Mouse (Mus musculus): ENCODE measurements around the gene Gpr87. TPM values are rescaled to one million over a fixed set of nuclear protein-coding genes. Genes with fewer than 3 reads are reported as not detected.

Gpr87 gene
- total and polyA plus RNA-seq, 3 experiments: not detected

DNA sequence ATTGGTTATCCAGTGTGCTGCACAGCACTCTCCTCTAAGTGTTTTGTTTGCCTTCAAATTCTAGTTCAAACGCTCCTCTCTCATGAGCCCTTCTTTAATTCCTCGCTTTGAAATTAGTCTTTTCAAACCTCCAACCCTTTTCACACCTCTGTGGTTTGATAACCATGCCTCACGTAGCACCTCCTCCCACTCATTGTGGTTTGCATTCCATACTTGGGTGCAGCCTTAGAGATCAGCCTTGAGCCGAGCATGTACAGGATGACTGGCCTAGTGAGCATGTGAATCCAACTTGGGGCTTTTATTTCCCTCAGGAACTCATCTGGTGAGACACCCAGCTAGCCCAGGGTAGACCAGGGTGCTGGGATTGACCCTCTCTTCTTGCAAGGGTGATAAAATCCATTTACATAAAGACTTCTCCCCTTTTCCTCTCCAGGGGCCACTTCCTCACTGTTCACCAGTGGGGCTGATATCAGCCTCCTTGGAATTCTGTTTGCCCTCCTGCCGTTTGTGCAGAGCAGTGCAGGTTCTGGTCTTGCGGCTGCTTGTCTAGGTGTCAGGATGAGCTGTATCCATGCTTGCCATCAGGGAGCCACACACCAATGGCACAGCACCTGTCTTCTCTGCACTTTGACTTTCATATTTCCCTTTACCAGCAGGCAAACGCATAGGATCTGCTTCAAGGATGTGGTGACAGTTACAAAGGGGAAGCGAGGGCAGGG is 9.1 kb upstream of the Gpr87 start:
- no peaks in the 10 kb centered on the region for H3K27me3 ChIP-seq (ENCODE audit: control insufficient read depth, insufficient read depth, low read length)
- no peak for DNase-seq
- no peak for TF ChIP-seq POLR2A (IDR thresholded peaks at IDR 0.05; ENCODE audit: insufficient read depth, low read depth, low read length)
- no peak for TF ChIP-seq EP300 (IDR thresholded peaks at IDR 0.05; ENCODE audit: insufficient read depth, low read depth, low read length)
- TF ChIP-seq CTCF (IDR thresholded peaks at IDR 0.05): no peak
- H3K36me3 ChIP-seq (ENCODE audit: control insufficient read depth, insufficient read depth, low read length): no peaks in the 10 kb centered on the region
- H3K79me2 ChIP-seq (replicated peaks; ENCODE audit: control insufficient read depth, insufficient read depth, low read length): no peaks in the 10 kb centered on the region
- no peak overlapping the region for H3K27ac ChIP-seq
- H3K9ac ChIP-seq (ENCODE audit: low read depth, low read length): no peak overlapping the region
- intact Hi-C loops (cut with DNase I): no loop called here
- 71% methylated on average over 8 of the region's 8 CpGs for WGBS
- no peak overlapping the region for H3K4me3 ChIP-seq
- no peaks in the 10 kb centered on the region; the same call in none of the 2 replicates for H3K4me1 ChIP-seq (ENCODE audit: control insufficient read depth, insufficient read depth, low read length)

DNA sequence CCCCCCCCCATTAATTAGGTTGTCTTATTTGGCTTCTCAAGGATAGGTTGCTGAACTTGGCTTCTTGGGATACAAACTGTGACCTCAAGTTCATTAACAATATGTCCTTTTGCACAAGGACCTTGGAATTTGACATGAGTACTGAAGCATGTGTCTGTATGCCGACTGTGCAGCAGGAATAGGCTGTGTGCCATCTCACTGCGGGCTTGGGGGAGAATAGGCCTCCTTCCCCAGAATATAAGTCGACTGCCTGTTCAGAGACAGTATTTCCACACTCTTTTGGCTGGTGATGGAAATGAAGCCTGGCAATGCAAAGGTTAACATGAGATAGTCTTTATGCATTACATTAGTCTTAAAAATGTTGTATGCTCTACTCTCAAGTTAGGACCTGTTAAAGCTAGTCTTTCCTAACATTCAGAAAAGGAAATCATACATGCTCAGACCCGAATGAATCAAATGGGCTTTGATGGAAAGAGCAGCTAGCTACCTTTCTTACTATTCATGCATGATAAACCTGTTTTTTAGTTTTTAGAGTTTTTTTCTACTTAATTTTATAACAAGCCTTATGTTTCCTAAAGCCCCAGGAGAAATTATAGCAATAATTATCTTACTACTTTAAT is 2.5 kb upstream of the Gpr87 start:
- H3K27me3 ChIP-seq (ENCODE audit: control insufficient read depth, insufficient read depth, low read length): no peaks in the 10 kb centered on the region
- DNase-seq: no peak
- H3K27ac ChIP-seq: no peak overlapping the region
- H3K9ac ChIP-seq (ENCODE audit: low read depth, low read length): no peak overlapping the region
- H3K79me2 ChIP-seq (replicated peaks; ENCODE audit: control insufficient read depth, insufficient read depth, low read length): no peaks in the 10 kb centered on the region
- WGBS: 78% methylated on average over 4 of the region's 4 CpGs
- TF ChIP-seq POLR2A (IDR thresholded peaks at IDR 0.05; ENCODE audit: insufficient read depth, low read depth, low read length): no peak
- TF ChIP-seq EP300 (IDR thresholded peaks at IDR 0.05; ENCODE audit: insufficient read depth, low read depth, low read length): no peak
- no peak for TF ChIP-seq CTCF (IDR thresholded peaks at IDR 0.05)
- intact Hi-C loops (cut with DNase I): no loop called here
- H3K4me1 ChIP-seq (ENCODE audit: control insufficient read depth, insufficient read depth, low read length): no peaks in the 10 kb centered on the region
- no peaks in the 10 kb centered on the region for H3K36me3 ChIP-seq (ENCODE audit: control insufficient read depth, insufficient read depth, low read length)
- H3K4me3 ChIP-seq: no peak overlapping the region

DNA sequence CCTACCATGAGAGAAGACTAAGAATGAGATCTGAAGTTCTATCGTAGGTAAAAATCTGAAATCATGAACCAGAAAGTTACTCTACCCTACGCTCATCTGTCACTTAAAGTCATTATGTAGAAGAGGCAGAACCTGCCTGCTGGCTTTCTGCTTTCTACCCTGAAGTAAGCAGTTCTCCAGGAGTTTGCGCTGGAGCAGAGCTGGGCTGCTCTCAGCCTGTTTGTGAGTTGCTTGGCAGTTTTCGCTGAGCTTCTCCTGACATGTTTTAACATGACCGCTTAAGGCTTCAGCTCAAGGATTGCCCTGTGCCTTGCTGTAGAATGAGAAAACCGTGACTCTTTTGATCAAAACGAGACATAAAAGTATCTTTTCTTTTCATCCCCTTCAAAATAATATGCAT is 805 bp downstream of the Gpr87 start:
- Histone ChIP-seq H3K4me3 (no peak overlapping the region), H3K79me2 (replicated peaks; ENCODE audit: control insufficient read depth, insufficient read depth, low read length) (no peaks in the 10 kb centered on the region), H3K9ac (ENCODE audit: low read depth, low read length) (no peak overlapping the region), H3K27ac (no peak overlapping the region), H3K4me1 (ENCODE audit: control insufficient read depth, insufficient read depth, low read length) (no peaks in the 10 kb centered on the region), H3K36me3 (ENCODE audit: control insufficient read depth, insufficient read depth, low read length) (no peaks in the 10 kb centered on the region), H3K27me3 (ENCODE audit: control insufficient read depth, insufficient read depth, low read length) (no peaks in the 10 kb centered on the region)
- DNase-seq: no peak
- intact Hi-C loops (cut with DNase I): no loop called here
- WGBS: 90% methylated on average over 7 of the region's 7 CpGs
- no peak for TF ChIP-seq CTCF (IDR thresholded peaks at IDR 0.05)
- TF ChIP-seq EP300 (IDR thresholded peaks at IDR 0.05; ENCODE audit: insufficient read depth, low read depth, low read length): no peak
- no peak for TF ChIP-seq POLR2A (IDR thresholded peaks at IDR 0.05; ENCODE audit: insufficient read depth, low read depth, low read length)

DNA sequence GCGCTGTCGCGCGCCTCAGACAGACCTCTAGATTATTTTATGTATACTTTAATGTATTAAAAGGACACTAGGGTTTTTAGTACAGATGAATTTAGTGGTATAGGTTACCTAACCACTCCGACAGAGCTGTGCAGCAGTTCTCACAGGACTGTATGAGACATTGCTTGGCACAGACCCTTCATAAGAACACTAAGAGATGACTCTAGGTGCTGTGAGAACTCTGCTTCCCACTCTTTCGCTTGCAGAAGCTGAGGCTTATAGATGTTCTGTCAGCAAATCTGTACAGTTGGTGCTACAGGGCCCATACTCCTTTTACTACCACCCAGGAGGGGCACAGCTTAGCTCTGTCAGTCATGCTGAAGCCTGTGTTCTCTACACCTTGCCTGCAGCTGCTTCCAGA is 3.2 kb downstream of the Gpr87 start:
- intact Hi-C loops (cut with DNase I): no loop called here

DNA sequence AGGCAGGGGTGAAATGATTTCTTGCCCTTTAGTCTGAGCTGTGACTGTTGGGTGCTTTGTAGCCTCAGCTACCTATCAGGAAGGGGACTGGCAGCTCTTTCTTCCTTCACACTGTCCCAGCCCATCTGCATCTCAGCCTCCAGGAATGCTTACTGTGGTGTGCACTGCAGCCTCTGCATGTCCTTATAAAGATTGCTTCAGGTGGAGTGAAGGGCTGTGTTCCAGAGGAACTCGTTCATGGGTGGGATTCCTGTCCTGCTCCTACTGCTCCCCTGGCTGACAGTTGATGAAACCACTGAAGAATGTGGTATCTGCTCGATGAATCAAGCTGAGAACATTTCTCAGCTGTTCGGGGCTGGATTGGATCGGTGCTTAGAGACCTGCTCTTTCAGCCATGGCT is 7.6 kb downstream of the Gpr87 start:
- no peaks in the 10 kb centered on the region for H3K4me1 ChIP-seq (ENCODE audit: control insufficient read depth, insufficient read depth, low read length)
- no peak overlapping the region for H3K9ac ChIP-seq (ENCODE audit: low read depth, low read length)
- H3K27ac ChIP-seq: no peak overlapping the region
- no peak for TF ChIP-seq EP300 (IDR thresholded peaks at IDR 0.05; ENCODE audit: insufficient read depth, low read depth, low read length)
- H3K4me3 ChIP-seq: no peak overlapping the region
- WGBS: 66% methylated on average over 4 of the region's 4 CpGs
- intact Hi-C loops (cut with DNase I): no loop called here
- H3K79me2 ChIP-seq (replicated peaks; ENCODE audit: control insufficient read depth, insufficient read depth, low read length): no peaks in the 10 kb centered on the region
- no peaks in the 10 kb centered on the region for H3K36me3 ChIP-seq (ENCODE audit: control insufficient read depth, insufficient read depth, low read length)
- no peaks in the 10 kb centered on the region for H3K27me3 ChIP-seq (ENCODE audit: control insufficient read depth, insufficient read depth, low read length)
- no peak for DNase-seq

More for the DNA sequence above, 3.2 kb downstream of the Gpr87 start:
- Histone ChIP-seq H3K9ac (ENCODE audit: low read depth, low read length) (no peak overlapping the region), H3K4me3 (no peak overlapping the region), H3K36me3 (ENCODE audit: control insufficient read depth, insufficient read depth, low read length) (no peaks in the 10 kb centered on the region), H3K4me1 (ENCODE audit: control insufficient read depth, insufficient read depth, low read length) (no peaks in the 10 kb centered on the region), H3K27me3 (ENCODE audit: control insufficient read depth, insufficient read depth, low read length) (no peaks in the 10 kb centered on the region), H3K79me2 (replicated peaks; ENCODE audit: control insufficient read depth, insufficient read depth, low read length) (no peaks in the 10 kb centered on the region), H3K27ac (no peak overlapping the region)
- TF ChIP-seq CTCF (IDR thresholded peaks at IDR 0.05) (no peak), EP300 (IDR thresholded peaks at IDR 0.05; ENCODE audit: insufficient read depth, low read depth, low read length) (no peak), POLR2A (IDR thresholded peaks at IDR 0.05; ENCODE audit: insufficient read depth, low read depth, low read length) (no peak)
- WGBS: 94% methylated on average over 6 of the region's 6 CpGs
- no peak for DNase-seq

DNA sequence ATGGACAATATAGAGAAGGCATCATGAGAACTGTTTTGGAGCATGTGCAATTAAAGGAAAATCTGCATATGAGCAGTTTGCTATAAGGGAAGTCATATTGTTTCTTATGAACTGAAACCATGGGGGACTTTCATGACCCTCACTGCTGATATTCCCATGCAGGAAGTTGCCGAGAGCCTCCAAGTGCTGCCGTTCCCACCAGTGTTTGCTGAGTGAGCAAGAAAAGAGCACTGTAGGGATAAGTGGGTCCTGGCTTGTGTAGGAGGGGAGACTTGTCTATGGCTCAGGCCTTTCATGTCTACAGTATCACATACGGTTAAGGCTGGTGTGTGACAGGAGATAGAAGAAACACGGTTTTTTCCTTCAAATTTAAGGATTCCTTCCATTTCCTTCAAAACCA is 9.2 kb downstream of the Gpr87 start:
- no peak overlapping the region for H3K4me3 ChIP-seq
- no peak overlapping the region for H3K9ac ChIP-seq (ENCODE audit: low read depth, low read length)
- TF ChIP-seq CTCF (IDR thresholded peaks at IDR 0.05) (no peak), POLR2A (IDR thresholded peaks at IDR 0.05; ENCODE audit: insufficient read depth, low read depth, low read length) (no peak), EP300 (IDR thresholded peaks at IDR 0.05; ENCODE audit: insufficient read depth, low read depth, low read length) (no peak)
- H3K27me3 ChIP-seq (ENCODE audit: control insufficient read depth, insufficient read depth, low read length): no peaks in the 10 kb centered on the region
- no peaks in the 10 kb centered on the region for H3K79me2 ChIP-seq (replicated peaks; ENCODE audit: control insufficient read depth, insufficient read depth, low read length)
- H3K4me1 ChIP-seq (ENCODE audit: control insufficient read depth, insufficient read depth, low read length): no peaks in the 10 kb centered on the region
- intact Hi-C loops (cut with DNase I): no loop called here
- DNase-seq: no peak
- no peak overlapping the region for H3K27ac ChIP-seq
- H3K36me3 ChIP-seq (ENCODE audit: control insufficient read depth, insufficient read depth, low read length): no peaks in the 10 kb centered on the region
- 57% methylated on average over 4 of the region's 4 CpGs for WGBS

Data from heart, adult 2 months (tissue).